Mouse (Mus musculus): ENCODE measurements around the gene Slc37a3.

GRCm38 (mm10) chr6:39362684-39363083 is 14.8 kb downstream of the Slc37a3 start:
- TF ChIP-seq CTCF (IDR thresholded peaks at IDR 0.05; ENCODE audit: low read depth, low read length) (no peak), POLR2A (IDR thresholded peaks at IDR 0.05; ENCODE audit: extremely low read depth, insufficient read depth, low read length) (no peak)

Measured in liver, adult 2 months (tissue).